ENCODE assay signal across 8 mouse cellular contexts in genomic region chr11:99147920-99148289, GRCm38 (mm10). TPM values are rescaled to one million over a fixed set of nuclear protein-coding genes. Genes with fewer than 3 reads are reported as not detected.
DNase-seq lines count a peak whose midpoint lies in the region; ATAC-seq and TF ChIP-seq lines count a peak whose summit lies in the region.

No protein-coding gene starts in this region.

- intact Hi-C loops in left cerebral cortex, postnatal 36 days (cut with DNase I) = loop anchor here (5.0 kb wide), 1 partner anchor 36 kb away; no protein-coding TSS in a partner anchor

- no peaks in the 10 kb centered on the region for H3K27me3 ChIP-seq in heart, embryonic 14.5 days (ENCODE audit: control insufficient read depth, insufficient read depth, low read length)
- peaks cover 71% of the 10 kb centered on the region for H3K27me3 ChIP-seq in E14TG2a.4 (ENCODE audit: insufficient read depth, low read length)
- 0 out of 2 replicates have a peak, but pooled peaks cover 10% of the 10 kb centered on the region for H3K27me3 ChIP-seq in heart, postnatal 0 days (ENCODE audit: control insufficient read depth, insufficient read depth, low read length)
- no peaks in the 10 kb centered on the region for H3K27me3 ChIP-seq in midbrain, embryonic 14.5 days (ENCODE audit: control insufficient read depth, insufficient read depth, low read length)

- H3K9ac ChIP-seq in heart, embryonic 14.5 days (ENCODE audit: low read length) = no peak overlapping the region
- no peak overlapping the region for H3K9ac ChIP-seq in heart, postnatal 0 days (replicated peaks; ENCODE audit: low read depth, low read length)
- no peak overlapping the region for H3K9ac ChIP-seq in midbrain, embryonic 14.5 days (replicated peaks; ENCODE audit: low read length)

- no peak for TF ChIP-seq CTCF in E14TG2a.4 (conservative IDR thresholded peaks at IDR 0.05; ENCODE audit: low read length)
- no peak for TF ChIP-seq CTCF in heart, postnatal 0 days (IDR thresholded peaks at IDR 0.05; ENCODE audit: low read depth)

- peak; percentile 36 for ATAC-seq in heart, embryonic 14.5 days (ENCODE audit: insufficient number of reproducible peaks, insufficient read depth, low FRiP score, low read depth)
- ATAC-seq in heart, postnatal 0 days (ENCODE audit: insufficient read depth, low read depth) = no peak
- ATAC-seq in midbrain, embryonic 14.5 days (ENCODE audit: low FRiP score, low TSS enrichment) = no peak

- no peaks in the 10 kb centered on the region for H3K9me3 ChIP-seq in heart, embryonic 14.5 days (ENCODE audit: control insufficient read depth, low read length)
- no peaks in the 10 kb centered on the region for H3K9me3 ChIP-seq in E14TG2a.4 (ENCODE audit: low read length)
- no peaks in the 10 kb centered on the region for H3K9me3 ChIP-seq in heart, postnatal 0 days (replicated peaks; ENCODE audit: control insufficient read depth, low read length)
- no peaks in the 10 kb centered on the region for H3K9me3 ChIP-seq in midbrain, embryonic 14.5 days (ENCODE audit: control insufficient read depth, low read length)

- no peak overlapping the region for H3K4me3 ChIP-seq in heart, embryonic 14.5 days (ENCODE audit: control insufficient read depth in 1 of 2, insufficient read depth in 1 of 2, low read depth in 1 of 2, low read length in 2 of 2)
- 0 out of 2 replicates have a peak overlapping the region, but pooled peaks have one; percentile 7 for H3K4me3 ChIP-seq in E14TG2a.4 (replicated peaks; ENCODE audit: low read length)
- H3K4me3 ChIP-seq in heart, postnatal 0 days (ENCODE audit: low read depth, low read length) = no peak overlapping the region
- no peak overlapping the region for H3K4me3 ChIP-seq in midbrain, embryonic 14.5 days (replicated peaks; ENCODE audit: low read depth, low read length)

- H3K4me2 ChIP-seq in heart, embryonic 14.5 days (ENCODE audit: low read length) = 0 out of 2 replicates have a peak overlapping the region, but pooled peaks have one; percentile 17
- peak overlapping the region; percentile 16; the same call in 1 of the 2 replicates for H3K4me2 ChIP-seq in heart, postnatal 0 days (ENCODE audit: low read depth, low read length)
- no peak overlapping the region for H3K4me2 ChIP-seq in midbrain, embryonic 14.5 days (ENCODE audit: low read length)

- DNase-seq in heart, adult 18-20 months = no peak
- DNase-seq in heart, postnatal 0 days (ENCODE audit: low spot score) = no peak
- no peak for DNase-seq in midbrain, embryonic 14.5 days
- DNase-seq in adrenal gland, postnatal 4 days (ENCODE audit: low spot score in 2 of 2) = no peak
- no peak for DNase-seq in layer of hippocampus, postnatal 25 days (ENCODE audit: extremely low spot score in 1 of 2, low spot score in 1 of 2)
- DNase-seq in left cerebral cortex, postnatal 36 days (ENCODE audit: low spot score in 2 of 2) = no peak

- TF ChIP-seq EP300 in heart, postnatal 0 days (IDR thresholded peaks at IDR 0.05; ENCODE audit: low read depth) = no peak

- H3K27ac ChIP-seq in heart, embryonic 14.5 days (replicated peaks in 1 of 2; ENCODE audit: control insufficient read depth in 1 of 2, insufficient read depth in 1 of 2, low read depth in 2 of 2, low read length in 2 of 2) = peak overlapping the region; percentile 80 to 82
- H3K27ac ChIP-seq in heart, postnatal 0 days (ENCODE audit: low read depth) = peak overlapping the region; percentile 57
- 0 out of 2 replicates have a peak overlapping the region, but pooled peaks have one; percentile 32 for H3K27ac ChIP-seq in midbrain, embryonic 14.5 days (replicated peaks; ENCODE audit: low read depth, low read length)

- no peaks in the 10 kb centered on the region for H3K36me3 ChIP-seq in heart, embryonic 14.5 days (ENCODE audit: control insufficient read depth, insufficient read depth, low read length)
- H3K36me3 ChIP-seq in E14TG2a.4 (ENCODE audit: insufficient read depth, low read length) = no peaks in the 10 kb centered on the region
- no peaks in the 10 kb centered on the region for H3K36me3 ChIP-seq in heart, postnatal 0 days (replicated peaks; ENCODE audit: control insufficient read depth, insufficient read depth, low read length)
- H3K36me3 ChIP-seq in midbrain, embryonic 14.5 days (ENCODE audit: control insufficient read depth, insufficient read depth, low read length) = no peaks in the 10 kb centered on the region

- H3K4me1 ChIP-seq in heart, embryonic 14.5 days (ENCODE audit: control insufficient read depth in 2 of 2, insufficient read depth in 2 of 2, low read length in 2 of 2) = peaks cover 44 to 46% of the 10 kb centered on the region in 2 experiments
- peaks cover 75% of the 10 kb centered on the region for H3K4me1 ChIP-seq in E14TG2a.4 (replicated peaks; ENCODE audit: low read depth, low read length)
- peaks cover 35% of the 10 kb centered on the region for H3K4me1 ChIP-seq in heart, postnatal 0 days (ENCODE audit: control insufficient read depth, insufficient read depth)
- peaks cover 15% of the 10 kb centered on the region; the same call in 1 of the 2 replicates for H3K4me1 ChIP-seq in midbrain, embryonic 14.5 days (ENCODE audit: control insufficient read depth, insufficient read depth, low read length)

- 43% methylated on average over 4 of the region's 4 CpGs for WGBS in heart, embryonic 14.5 days
- WGBS in heart, postnatal 0 days = 46% methylated on average over 4 of the region's 4 CpGs
- WGBS in midbrain, embryonic 14.5 days = 30% methylated on average over 4 of the region's 4 CpGs

RNA-seq across cellular contexts. Expression of gene Ccr7, which starts 7.0 kb away (rescaled TPM):
- 0.16 TPM in 1 of 2 replicates, not detected in the other for polyA plus RNA-seq in heart, embryonic 14.5 days (2014; fragmentation: Nextera tagmentation; extraction: Ambion mirVana)
- 1 to 10 TPM in 1 of 2 experiments, under 1 TPM in 1; 0.30 to 2.8 TPM for total RNA-seq in heart, adult 18-20 months (2021)
- total RNA-seq in heart, postnatal 0 days (2014; rRNA removed; ENCODE audit: low replicate concordance) = 0.73 TPM in 1 of 2 replicates, not detected in the other
- polyA plus RNA-seq in heart, postnatal 0 days (2015; fragmentation: Nextera tagmentation; extraction: Ambion mirVana) = 0.11 TPM in 2 replicates
- 0.45 TPM in 1 of 2 replicates, not detected in the other for polyA plus RNA-seq in midbrain, embryonic 14.5 days (2014; fragmentation: Nextera tagmentation; extraction: Ambion mirVana)
- total RNA-seq in adrenal gland, postnatal 4 days (2021) = under 1 TPM; 0.34 to 0.51 TPM
- total RNA-seq in layer of hippocampus, postnatal 25 days (2021) = not detected
- total RNA-seq in left cerebral cortex, postnatal 36 days (2021) = not detected

RNA-seq across cellular contexts. Expression of gene Tns4, which starts 58.8 kb away (rescaled TPM):
- 0.11 and 0.19 TPM in 2 replicates for polyA plus RNA-seq in heart, embryonic 14.5 days (2014; fragmentation: Nextera tagmentation; extraction: Ambion mirVana)
- total RNA-seq in heart, adult 18-20 months (2021) = under 1 TPM; 0.07 to 0.18 TPM
- 0.69 TPM in 1 of 2 replicates, not detected in the other for total RNA-seq in heart, postnatal 0 days (2014; rRNA removed; ENCODE audit: low replicate concordance)
- 0.05 and 0.12 TPM in 2 replicates for polyA plus RNA-seq in heart, postnatal 0 days (2015; fragmentation: Nextera tagmentation; extraction: Ambion mirVana)
- polyA plus RNA-seq in midbrain, embryonic 14.5 days (2014; fragmentation: Nextera tagmentation; extraction: Ambion mirVana) = 0.22 TPM in 1 of 2 replicates, not detected in the other
- under 1 TPM; 0.31 to 0.51 TPM for total RNA-seq in adrenal gland, postnatal 4 days (2021)
- total RNA-seq in layer of hippocampus, postnatal 25 days (2021) = not detected
- total RNA-seq in left cerebral cortex, postnatal 36 days (2021) = under 1 TPM; 0.45 to 0.54 TPM
